Mouse (Mus musculus) heart, embryonic 14.5 days (tissue): ENCODE data around the gene Hdac6. TPM values are rescaled to one million over a fixed set of nuclear protein-coding genes. Genes with fewer than 3 reads are reported as not detected.

ENCODE experiments used
- ATAC-seq: fragments of 200-750 bp; cut with Nextera tagmentation; 2 replicates; pipeline ENCODE4 v1.8.0; 2017; ENCODE audit warnings: low read depth, moderate TSS enrichment; ENCODE audit not compliant: insufficient number of reproducible peaks, insufficient read depth, low FRiP score
- H3K27ac ChIP-seq, 2 experiments: fragments of 200-500 bp in 1 of 2; fragments of 300-500 bp in 1 of 2; sonication (generic) in 1 of 2; replicated peaks in 1 of 2; 2 replicates each; pipeline ENCODE4 v1.5.1; 2012 to 2014; ENCODE audit warnings: low read depth in 2 of 2, low read length in 2 of 2, control low read depth in 1 of 2, mild to moderate bottlenecking in 1 of 2, mixed read lengths in 1 of 2; ENCODE audit not compliant: control insufficient read depth in 1 of 2, insufficient read depth in 1 of 2
- H3K27me3 ChIP-seq: fragments of 300-500 bp; sonication (generic); 2 replicates; pipeline ENCODE4 v1.6.1; 2014; ENCODE audit warnings: mild to moderate bottlenecking, low read length, control low read depth; ENCODE audit not compliant: control insufficient read depth, insufficient read depth
- H3K36me3 ChIP-seq: fragments of 300-500 bp; sonication (generic); 2 replicates; pipeline ENCODE4 v1.6.1; 2014; ENCODE audit warnings: mild to moderate bottlenecking, control low read depth, low read length, mixed read lengths; ENCODE audit not compliant: control insufficient read depth, insufficient read depth
- H3K4me1 ChIP-seq, 2 experiments: fragments of 200-500 bp in 1 of 2; fragments of 300-500 bp in 1 of 2; sonication (generic) in 1 of 2; 2 replicates each; pipeline ENCODE4 v1.6.1; 2012 to 2014; ENCODE audit warnings: low read length in 2 of 2, control low read depth in 1 of 2, mixed read lengths in 1 of 2; ENCODE audit not compliant: control insufficient read depth in 2 of 2, insufficient read depth in 2 of 2
- H3K4me2 ChIP-seq: fragments of 300-500 bp; sonication (generic); 2 replicates; pipeline ENCODE4 v1.6.1; 2014; ENCODE audit warnings: mild to moderate bottlenecking, low read length
- H3K4me3 ChIP-seq, 2 experiments: fragments of 200-500 bp in 1 of 2; fragments of 300-500 bp in 1 of 2; sonication (generic) in 1 of 2; 2 replicates each; pipeline ENCODE4 v1.5.1; 2012 to 2014; ENCODE audit warnings: low read length in 2 of 2, mild to moderate bottlenecking in 2 of 2, control low read depth in 1 of 2, low read depth in 1 of 2, moderate library complexity in 1 of 2; ENCODE audit not compliant: control insufficient read depth in 1 of 2, insufficient read depth in 1 of 2
- H3K9ac ChIP-seq: fragments of 300-500 bp; sonication (generic); 2 replicates; pipeline ENCODE4 v1.6.1; 2014; ENCODE audit warnings: mild to moderate bottlenecking, low read length
- H3K9me3 ChIP-seq: fragments of 300-500 bp; sonication (generic); 2 replicates; pipeline ENCODE4 v1.6.1; 2016; ENCODE audit warnings: low read length, control low read depth; ENCODE audit not compliant: control insufficient read depth
- WGBS: fragments of 180-500 bp; shearing (Covaris S2); extraction: QIAGEN DNeasy Blood & Tissue Kit; methylation state at CpG from one replicate; pipeline ENCODE4 v1.1.7; 2014; 5-methylcytosine and 5-hydroxymethylcytosine counted together
- polyA plus RNA-seq: library from polyadenylated mRNA; unstranded; fragments of >200 nt; fragmentation: Nextera tagmentation; extraction: Ambion mirVana; gene quantifications from 2 replicates; pipeline ENCODE4 v1.2.1, GENCODE M21; 2014

Hdac6 gene
- polyA plus RNA-seq, 1 experiment from 2014 or later: 25.3 TPM

- no peaks in the 10 kb centered on the region for H3K4me1 ChIP-seq
- WGBS: 54% methylated on average over 8 of the region's 8 CpGs
- H3K4me2 ChIP-seq: no peak overlapping the region
- H3K27me3 ChIP-seq: no peaks in the 10 kb centered on the region
- no peaks in the 10 kb centered on the region for H3K36me3 ChIP-seq
- H3K9ac ChIP-seq: no peak overlapping the region
- no peak overlapping the region for H3K27ac ChIP-seq
- H3K4me3 ChIP-seq: no peak overlapping the region
- no peak; the same call in 1 of the 2 replicates for ATAC-seq
- no peaks in the 10 kb centered on the region for H3K9me3 ChIP-seq
Observed at GRCm38 (mm10) chrX:7968226-7968625, 20.5 kb upstream of the Hdac6 start.

GRCm38 (mm10) chrX:7967596-7968201 lies 20.0 kb upstream of the Hdac6 start:
- H3K9me3 ChIP-seq: no peaks in the 10 kb centered on the region
- H3K4me3 ChIP-seq: no peak overlapping the region
- no peaks in the 10 kb centered on the region for H3K36me3 ChIP-seq
- ATAC-seq: 0 out of 2 replicates have a peak, but pooled peaks have one; percentile 21
- H3K4me2 ChIP-seq: no peak overlapping the region
- H3K4me1 ChIP-seq: no peaks in the 10 kb centered on the region
- no peak overlapping the region for H3K9ac ChIP-seq
- no peaks in the 10 kb centered on the region for H3K27me3 ChIP-seq
- H3K27ac ChIP-seq: no peak overlapping the region
- 76% methylated on average over 6 of the region's 9 CpGs for WGBS

GRCm38 (mm10) chrX:7966161-7966560 lies 18.5 kb upstream of the Hdac6 start:
- no peaks in the 10 kb centered on the region for H3K9me3 ChIP-seq
- no peak overlapping the region for H3K27ac ChIP-seq
- 43% methylated on average over 4 of the region's 4 CpGs for WGBS
- H3K4me2 ChIP-seq: no peak overlapping the region
- no peak overlapping the region for H3K9ac ChIP-seq
- ATAC-seq: no peak
- H3K4me3 ChIP-seq: no peak overlapping the region
- no peaks in the 10 kb centered on the region for H3K4me1 ChIP-seq
- H3K36me3 ChIP-seq: no peaks in the 10 kb centered on the region
- no peaks in the 10 kb centered on the region for H3K27me3 ChIP-seq

- no peak overlapping the region for H3K4me2 ChIP-seq
- H3K9me3 ChIP-seq: no peaks in the 10 kb centered on the region
- no peaks in the 10 kb centered on the region for H3K4me1 ChIP-seq
- H3K9ac ChIP-seq: no peak overlapping the region
- H3K27me3 ChIP-seq: no peaks in the 10 kb centered on the region
- no peak for ATAC-seq
- WGBS: 59% methylated on average over 7 of the region's 7 CpGs
- no peaks in the 10 kb centered on the region for H3K36me3 ChIP-seq
- no peak overlapping the region for H3K4me3 ChIP-seq
- H3K27ac ChIP-seq: no peak overlapping the region
Observed at GRCm38 (mm10) chrX:7963829-7964626, 16.3 kb upstream of the Hdac6 start.

- H3K27ac ChIP-seq: no peak overlapping the region
- 84% methylated on average over 9 of the region's 9 CpGs for WGBS
- H3K4me2 ChIP-seq: no peak overlapping the region
- no peaks in the 10 kb centered on the region for H3K36me3 ChIP-seq
- no peaks in the 10 kb centered on the region for H3K27me3 ChIP-seq
- H3K9ac ChIP-seq: no peak overlapping the region
- no peaks in the 10 kb centered on the region for H3K4me1 ChIP-seq
- ATAC-seq: no peak
- H3K4me3 ChIP-seq: no peak overlapping the region
- H3K9me3 ChIP-seq: no peaks in the 10 kb centered on the region
Observed at GRCm38 (mm10) chrX:7958868-7959267, 11.2 kb upstream of the Hdac6 start.

- Histone ChIP-seq H3K4me2 (no peak overlapping the region), H3K9ac (no peak overlapping the region)
- 87% methylated on average over 6 of the region's 7 CpGs for WGBS
Observed at GRCm38 (mm10) chrX:7950091-7950490, 2.4 kb upstream of the Hdac6 start.

GRCm38 (mm10) chrX:7947900-7948492 lies 307 bp upstream of the Hdac6 start:
- Histone ChIP-seq H3K4me2 (peak overlapping the region; percentile 63), H3K36me3 (0 out of 2 replicates have a peak, but pooled peaks cover 6% of the 10 kb centered on the region), H3K27ac (peak overlapping the region; percentile 51 to 76), H3K4me3 (peak overlapping the region; percentile 37 to 47), H3K27me3 (no peaks in the 10 kb centered on the region), H3K4me1 (peaks cover 0 to 4% of the 10 kb centered on the region in 2 experiments; a peak in 2 of 4 replicates), H3K9me3 (no peaks in the 10 kb centered on the region), H3K9ac (peak overlapping the region; percentile 67)
- 18% methylated on average over 38 of the region's 38 CpGs for WGBS
- ATAC-seq: peak; percentile 98; the same call in 1 of the 2 replicates

More at GRCm38 (mm10) chrX:7950091-7950490, 2.4 kb upstream of the Hdac6 start:
- Histone ChIP-seq H3K36me3 (0 out of 2 replicates have a peak, but pooled peaks cover 6% of the 10 kb centered on the region), H3K4me1 (peaks cover 0 to 4% of the 10 kb centered on the region in 2 experiments; a peak in 2 of 4 replicates), H3K4me3 (no peak overlapping the region), H3K27me3 (no peaks in the 10 kb centered on the region), H3K9me3 (no peaks in the 10 kb centered on the region), H3K27ac (no peak overlapping the region)
- ATAC-seq: no peak
